Mouse (Mus musculus): ENCODE measurements around the gene Ndufb4. TPM values are rescaled to one million over a fixed set of nuclear protein-coding genes. Genes with fewer than 3 reads are reported as not detected.

Ndufb4 gene
- total RNA-seq, 2 experiments from 2014 or later, result 107 to 122 TPM

DNA sequence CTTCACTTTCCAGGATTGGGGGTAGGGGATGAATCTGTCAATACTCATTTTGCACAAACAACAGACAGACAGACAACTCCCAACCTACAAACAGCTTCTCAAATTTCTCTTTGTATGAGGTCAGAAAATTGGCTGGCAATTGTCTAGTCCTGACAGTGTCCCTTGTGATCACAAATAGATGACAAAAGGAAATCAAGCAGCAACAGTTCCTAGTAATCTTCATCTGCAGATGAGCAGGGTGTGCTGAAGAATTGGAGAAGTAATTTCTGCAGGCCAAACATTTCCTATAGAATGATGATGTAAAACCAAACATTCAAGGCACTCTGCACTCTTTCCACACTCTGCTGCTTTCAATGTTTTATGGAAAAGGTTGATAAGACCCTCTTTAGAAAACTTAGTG lies 16.5 kb downstream of the Ndufb4 start:
- no peak for DNase-seq (ENCODE audit: low spot score in 2 of 2)

DNA sequence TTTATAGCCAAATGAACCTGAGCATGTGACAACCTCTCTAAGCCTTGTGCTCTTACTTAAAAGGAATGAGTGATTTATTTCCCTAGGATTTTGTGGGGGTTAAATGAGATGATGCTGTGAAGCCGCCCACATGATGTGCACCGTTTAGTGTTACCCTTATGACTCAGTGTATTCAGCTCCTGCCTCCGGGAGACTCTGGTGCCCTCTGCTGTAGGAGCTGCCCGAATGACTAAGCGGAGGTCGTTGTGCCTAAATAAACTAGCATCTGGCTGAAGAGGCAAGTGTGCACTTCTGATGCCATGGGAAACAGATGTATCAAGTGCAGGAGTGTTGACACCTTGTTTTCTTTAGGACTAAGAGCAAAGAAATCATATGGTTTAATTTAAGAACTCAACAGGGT lies 18.1 kb downstream of the Ndufb4 start:
- no peak for DNase-seq (ENCODE audit: low spot score in 2 of 2)

DNA sequence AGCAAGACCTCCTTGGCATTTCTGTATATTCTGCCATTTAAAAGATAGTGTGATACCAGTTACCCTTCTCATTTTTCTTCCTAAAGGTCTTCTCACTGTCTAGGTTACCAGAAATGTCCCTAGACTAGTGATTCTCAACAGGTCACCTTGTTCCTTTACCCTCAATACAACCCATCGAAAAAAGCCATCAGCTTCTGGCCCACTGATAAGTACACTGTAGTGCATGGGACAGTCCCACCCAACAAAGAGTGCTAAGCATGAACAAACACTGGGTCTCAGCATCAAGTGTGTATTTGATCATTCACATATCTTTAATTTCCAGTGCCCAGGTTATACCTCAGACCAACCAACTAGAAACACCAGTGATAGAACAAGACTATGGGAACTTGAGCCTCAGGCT lies 19.2 kb downstream of the Ndufb4 start:
- DNase-seq (ENCODE audit: low spot score in 2 of 2), result no peak

DNA sequence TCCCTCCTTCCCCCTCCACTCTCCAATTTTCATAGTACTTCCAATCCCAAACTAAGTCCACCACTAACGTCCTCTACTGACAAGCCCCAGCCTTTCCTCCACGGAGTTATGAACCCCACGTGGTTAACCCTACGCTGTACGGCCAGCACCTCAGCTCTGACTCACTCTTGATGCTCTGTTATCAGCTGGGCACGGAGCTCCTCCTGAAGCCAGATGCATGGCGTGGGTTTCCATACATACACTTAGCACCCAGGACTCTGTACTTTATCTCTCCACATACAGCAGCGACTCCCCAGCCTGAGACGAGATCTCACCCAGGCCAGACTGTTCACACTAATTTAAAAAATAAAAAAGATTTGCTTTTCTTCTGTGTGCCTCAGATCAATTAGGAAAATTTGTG lies 19.7 kb downstream of the Ndufb4 start:
- DNase-seq (ENCODE audit: low spot score in 2 of 2), result no peak

DNA sequence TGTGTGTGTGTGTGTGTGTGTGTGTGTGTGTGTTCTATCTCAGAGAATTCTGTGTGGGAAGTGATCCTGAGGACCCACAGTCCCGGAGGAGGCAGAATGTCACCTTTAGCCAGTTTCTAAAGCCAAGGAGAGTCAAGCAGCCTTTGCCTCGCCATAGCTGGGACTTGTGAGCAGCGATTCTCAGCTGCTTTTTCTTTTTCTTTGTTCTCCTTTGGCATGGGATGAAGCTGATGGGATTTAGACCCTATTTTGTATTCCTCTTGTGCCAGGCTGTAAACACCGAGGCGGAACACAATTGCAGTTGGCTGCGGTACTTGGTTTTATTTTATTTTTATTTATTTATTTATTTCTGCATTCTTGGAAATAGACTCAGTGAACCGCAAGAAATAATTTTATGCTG lies 25.2 kb downstream of the Ndufb4 start:
- DNase-seq (ENCODE audit: low spot score in 2 of 2), result no peak

DNA sequence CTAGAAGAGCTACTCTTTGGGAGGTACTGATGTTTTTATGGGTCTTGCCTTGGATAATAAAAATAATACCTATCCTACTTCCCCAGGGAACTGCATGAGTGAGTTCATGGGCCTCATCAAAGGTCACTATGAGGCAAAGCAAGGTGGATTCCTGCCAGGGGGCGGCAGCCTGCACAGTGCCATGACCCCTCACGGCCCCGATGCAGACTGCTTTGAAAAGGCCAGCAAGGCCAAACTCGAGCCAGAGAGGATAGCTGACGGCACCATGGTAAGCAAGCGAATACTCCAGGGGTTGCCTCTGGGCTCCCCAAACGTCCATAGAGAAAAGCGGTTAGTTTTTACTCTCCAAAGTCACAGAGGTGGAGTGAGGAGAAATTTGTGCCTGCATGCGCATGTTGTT lies 25.9 kb downstream of the Ndufb4 start:
- no peak for DNase-seq (ENCODE audit: low spot score in 2 of 2)

DNA sequence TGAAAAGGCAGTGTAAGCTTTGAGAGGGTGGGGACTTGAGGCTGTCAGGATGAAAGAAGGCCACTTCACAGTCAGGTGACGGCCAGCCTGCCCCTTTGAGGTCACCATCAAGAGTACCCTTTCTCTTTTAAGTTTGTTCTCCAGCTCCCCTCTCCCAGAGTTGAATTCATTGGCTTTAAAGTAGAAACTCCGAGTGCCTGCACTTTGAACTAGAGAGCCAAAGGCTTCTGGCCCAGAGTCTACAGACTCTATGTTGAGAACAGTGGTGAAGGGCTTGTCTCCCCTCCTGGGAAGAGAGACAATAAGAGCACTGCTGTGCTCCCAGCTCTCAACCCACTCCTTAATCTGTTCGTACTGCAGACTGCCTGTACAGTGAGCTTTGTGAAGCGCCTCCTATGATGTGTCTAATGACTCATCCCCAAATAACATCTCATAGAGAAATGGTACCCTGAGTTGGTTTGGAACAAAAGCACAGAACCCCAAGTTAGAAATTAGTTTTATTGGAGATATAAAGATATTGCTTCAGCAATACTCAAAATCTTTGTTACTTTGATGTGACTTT lies 27.8 kb downstream of the Ndufb4 start:
- DNase-seq (ENCODE audit: low spot score in 2 of 2), result no peak

DNA sequence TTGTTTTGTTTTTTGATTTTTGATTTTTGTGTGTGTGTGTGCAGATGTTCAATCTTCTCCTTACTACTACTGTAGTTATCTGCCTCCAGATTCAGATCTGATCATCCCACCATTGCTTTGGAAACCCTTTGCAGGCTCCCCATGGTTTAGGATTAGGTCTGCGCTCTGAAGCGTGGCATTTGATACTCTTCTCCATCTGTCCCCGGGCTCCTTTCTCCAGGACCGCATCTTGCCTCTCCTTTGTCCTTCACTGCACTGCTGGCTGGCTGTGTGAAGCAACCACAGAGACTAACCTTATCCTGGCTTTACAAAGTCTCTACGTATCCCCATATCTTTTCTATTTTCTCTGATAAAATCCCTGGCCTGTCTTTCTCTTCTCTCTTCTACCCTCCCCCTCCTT lies 31.3 kb downstream of the Ndufb4 start:
- no peak for DNase-seq (ENCODE audit: low spot score in 2 of 2)

DNA sequence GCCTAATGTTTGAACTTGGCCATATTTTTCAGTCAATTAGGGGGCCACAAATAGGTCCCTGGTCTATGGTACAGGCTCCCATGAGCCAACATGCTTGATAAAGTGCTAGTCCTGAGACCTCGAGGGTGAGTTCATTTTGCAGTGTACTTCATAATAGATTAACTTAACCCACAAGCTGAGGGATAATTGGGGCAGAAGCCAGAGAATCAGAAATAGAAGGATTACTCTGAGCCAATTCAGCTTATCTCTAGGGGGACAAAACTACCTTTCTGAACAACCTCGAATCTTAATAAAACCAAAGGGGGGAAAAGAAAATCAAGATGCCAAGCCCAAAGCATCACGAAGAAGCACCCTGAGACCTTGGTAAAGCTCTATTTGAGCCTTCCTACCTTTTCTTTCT lies 31.9 kb downstream of the Ndufb4 start:
- no peak for DNase-seq (ENCODE audit: low spot score in 2 of 2)

DNA sequence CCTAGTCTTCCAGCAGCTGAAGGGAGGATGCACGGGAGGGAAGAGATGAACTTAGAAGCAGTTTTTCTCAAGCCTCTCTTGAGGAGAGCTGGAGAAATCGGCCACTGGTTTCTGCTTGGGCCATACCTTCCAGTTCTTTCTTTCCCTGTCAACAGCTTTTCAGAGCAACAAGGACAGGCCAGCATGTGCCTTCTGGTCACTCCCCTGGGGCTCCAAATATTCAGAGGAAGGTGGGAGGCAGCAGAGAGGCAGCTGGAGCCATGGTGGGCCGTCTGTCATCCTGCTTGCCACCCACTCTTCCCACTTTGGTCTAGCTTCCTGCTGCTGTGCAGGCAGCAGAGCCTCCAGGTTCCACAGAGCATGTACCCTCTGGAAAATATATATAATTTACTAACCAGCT lies 36.6 kb downstream of the Ndufb4 start:
- DNase-seq (ENCODE audit: low spot score in 2 of 2), result no peak

DNA sequence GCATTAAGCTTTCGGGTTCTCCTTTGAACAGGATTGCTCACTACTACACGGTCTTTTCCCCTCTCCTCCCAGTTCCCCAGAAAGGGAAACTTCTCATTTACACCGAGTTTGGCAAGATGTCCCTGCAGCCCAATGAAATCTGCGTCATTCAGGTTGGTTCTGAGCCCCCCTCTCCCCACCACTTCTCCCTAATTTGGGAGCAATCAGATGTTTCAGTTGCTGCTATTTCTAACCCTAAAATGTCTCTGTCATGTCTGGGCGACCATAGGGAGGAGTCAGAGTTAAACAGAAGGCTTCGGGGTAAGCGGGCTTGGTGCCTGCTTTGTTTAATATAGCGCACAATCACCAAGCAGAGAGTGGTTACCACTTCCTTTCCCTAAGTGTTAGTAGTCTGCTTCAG lies 38.1 kb downstream of the Ndufb4 start:
- DNase-seq (ENCODE audit: low spot score in 2 of 2), result no peak

DNA sequence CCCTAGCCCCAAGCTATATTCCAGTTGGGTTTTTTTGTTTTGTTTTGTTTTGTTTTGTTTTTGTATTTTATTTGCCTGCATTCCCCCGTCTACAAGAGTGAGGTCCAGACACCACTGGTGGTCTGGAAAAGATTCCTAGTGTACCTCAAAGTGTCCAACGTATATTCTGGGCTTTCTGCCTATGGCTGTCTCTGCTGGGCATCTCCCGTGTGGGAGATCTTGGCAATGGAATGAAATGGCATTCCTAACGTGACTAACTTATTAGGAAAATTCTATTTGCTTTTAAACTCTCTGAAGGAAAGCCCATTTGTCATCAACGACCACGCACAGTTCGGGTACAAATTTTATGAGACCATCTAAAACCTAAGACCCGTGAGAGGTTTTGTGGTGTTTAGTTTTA lies 38.8 kb downstream of the Ndufb4 start:
- no peak for DNase-seq (ENCODE audit: low spot score in 2 of 2)

DNA sequence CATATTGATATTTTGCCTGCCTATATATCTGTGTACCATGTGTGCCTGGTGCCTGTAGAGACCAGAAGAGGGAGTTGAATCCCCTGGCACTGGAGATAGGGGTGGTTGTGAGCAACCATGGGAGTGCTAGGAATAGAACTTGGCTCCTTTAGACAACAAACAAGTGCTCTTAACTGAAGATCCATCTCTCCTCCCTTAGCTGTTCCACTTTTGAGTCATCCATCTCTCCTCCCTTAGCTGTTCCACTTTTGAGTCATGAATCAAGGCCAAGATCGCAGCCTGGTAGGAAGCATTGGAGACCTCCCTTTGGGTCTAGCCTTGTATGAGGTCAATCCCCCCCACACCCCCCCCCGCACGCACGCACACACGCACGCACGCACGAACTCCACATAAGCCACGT lies 39.7 kb downstream of the Ndufb4 start:
- no peak for DNase-seq (ENCODE audit: low spot score in 2 of 2)

DNA sequence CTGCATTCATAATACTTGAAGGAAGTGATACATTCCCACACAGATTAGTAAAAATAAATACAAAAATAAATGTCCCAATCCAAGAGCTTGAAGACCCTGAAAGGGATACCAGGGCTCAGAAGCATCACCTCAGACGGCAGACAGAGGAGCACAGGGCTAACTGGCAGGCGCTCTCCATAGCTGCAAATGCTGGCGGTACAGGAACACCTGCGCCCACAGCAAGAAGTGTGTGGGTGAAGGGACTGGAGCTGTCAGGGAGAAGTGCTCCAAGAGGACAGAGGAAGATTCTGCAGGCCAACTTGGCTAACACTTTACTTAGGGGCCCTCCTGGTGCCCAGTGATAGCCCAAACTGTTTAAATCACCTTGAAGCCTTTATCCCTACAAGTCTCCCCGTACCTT lies 42.2 kb downstream of the Ndufb4 start:
- DNase-seq (ENCODE audit: low spot score in 2 of 2), result no peak

DNA sequence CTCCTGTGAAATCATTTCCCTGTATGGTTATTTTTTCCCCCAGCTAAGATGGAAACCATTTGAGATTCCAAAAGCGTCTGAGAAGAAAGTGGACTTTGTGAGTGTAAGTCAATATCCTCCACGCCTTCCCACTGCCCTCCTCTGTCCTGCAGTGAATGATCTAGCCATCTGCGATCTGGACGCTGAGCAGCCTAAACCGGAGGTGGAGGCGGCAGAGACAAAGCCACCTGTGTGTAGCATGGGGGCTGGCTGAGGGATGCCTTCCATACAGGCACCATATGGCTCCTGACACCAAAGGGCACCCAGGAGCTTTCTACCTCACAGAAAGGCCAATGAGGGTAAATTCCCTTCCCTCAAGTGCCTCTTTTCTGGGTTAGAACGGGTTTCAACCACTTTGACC lies 43.2 kb downstream of the Ndufb4 start:
- no peak for DNase-seq (ENCODE audit: low spot score in 2 of 2)

DNA sequence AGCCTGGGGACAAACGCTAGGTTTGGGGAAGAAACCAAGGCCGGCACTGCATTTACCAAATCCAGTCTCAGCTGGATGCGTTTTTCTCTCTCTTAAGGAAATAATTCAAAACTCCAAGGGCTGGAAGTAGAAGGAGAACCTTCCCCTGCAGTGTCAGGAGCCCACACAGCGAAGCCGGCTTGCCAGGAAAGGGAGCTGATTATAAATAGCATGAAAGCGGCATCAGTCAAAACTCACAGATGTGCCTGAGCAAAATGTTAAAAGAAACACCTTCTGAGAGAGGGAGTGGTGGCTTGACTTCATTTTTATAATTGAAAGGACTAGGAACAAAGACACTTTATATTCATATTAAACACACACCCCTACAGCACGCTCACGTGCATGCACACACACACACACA lies 43.9 kb downstream of the Ndufb4 start:
- no peak for DNase-seq (ENCODE audit: low spot score in 2 of 2)

DNA sequence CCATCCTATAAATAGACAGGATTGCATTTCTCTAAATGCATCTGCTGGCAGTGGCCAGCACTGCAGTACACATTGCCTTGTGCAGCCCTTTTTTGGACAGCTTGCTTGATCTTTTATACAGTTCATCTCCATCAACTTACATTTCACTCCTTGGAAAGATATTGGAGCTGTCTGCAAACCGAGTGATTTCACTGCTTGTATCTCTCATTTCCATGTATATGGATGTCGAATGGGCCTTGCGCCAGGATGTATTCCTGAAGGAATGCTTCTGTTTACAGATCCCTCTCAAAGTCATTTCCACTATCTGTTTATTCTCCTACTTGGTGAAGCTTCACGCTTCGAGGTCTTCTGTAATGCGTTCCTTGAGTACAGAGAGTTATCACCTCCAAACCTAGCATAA lies 50.0 kb downstream of the Ndufb4 start:
- DNase-seq (ENCODE audit: low spot score in 2 of 2), result no peak

DNA sequence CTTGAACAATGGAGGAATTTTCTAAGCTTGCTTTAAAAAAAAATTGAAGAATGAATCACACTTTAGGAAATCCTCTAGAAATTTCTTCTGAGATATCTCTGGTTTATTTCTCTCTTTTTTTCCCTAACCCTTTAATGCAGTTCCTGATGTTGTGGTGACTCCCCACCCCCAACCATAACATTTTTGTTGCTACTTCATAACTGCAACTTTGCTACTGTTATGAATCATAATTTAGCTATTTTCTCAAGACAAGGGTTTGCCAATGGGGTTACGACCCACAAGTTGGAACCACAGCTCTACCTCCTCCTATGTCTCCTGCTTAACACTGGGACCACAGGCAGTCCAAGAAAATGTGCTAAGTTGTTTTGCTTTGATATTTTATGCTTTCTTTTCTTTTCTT lies 50.8 kb downstream of the Ndufb4 start:
- DNase-seq (ENCODE audit: low spot score in 2 of 2), result no peak

DNA sequence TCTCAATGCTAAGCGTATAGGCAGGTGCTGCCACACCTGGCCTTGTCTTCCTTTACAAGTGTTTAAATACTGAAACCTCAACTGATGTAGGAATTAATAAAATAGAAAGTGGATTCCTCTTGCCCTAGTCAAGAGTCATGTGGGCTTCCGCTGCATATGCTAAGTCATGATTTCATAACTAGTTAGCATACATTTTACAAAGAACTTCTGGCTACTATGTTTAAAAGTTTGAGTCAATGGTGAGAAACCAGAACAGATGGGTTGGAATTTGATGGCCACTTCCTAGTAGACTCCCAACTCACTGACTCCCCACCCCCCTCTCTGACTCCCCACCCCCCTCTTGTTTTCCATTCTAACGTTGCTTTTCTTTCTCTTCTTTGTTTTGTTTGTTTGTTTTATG lies 54.9 kb downstream of the Ndufb4 start:
- DNase-seq (ENCODE audit: low spot score in 2 of 2), result no peak

DNA sequence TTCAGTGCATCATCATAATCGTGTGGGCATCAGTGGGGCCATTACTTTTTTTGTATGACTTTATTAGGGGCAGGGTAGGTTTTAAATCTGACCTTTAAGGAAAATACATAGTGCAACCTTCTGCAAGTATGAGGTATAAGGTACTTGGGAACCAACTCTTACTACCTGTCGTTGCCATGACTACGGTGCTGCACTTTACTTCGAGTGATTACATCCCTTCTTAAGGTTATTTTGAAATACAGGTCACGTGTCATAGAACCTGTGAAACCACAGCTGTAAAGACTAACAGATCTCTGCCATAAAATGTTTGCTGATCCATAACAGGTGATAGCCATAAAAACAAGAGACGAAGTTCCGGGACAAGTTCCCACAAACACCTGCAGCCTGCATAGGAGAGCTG lies 55.8 kb downstream of the Ndufb4 start:
- no peak for DNase-seq (ENCODE audit: low spot score in 2 of 2)

DNA sequence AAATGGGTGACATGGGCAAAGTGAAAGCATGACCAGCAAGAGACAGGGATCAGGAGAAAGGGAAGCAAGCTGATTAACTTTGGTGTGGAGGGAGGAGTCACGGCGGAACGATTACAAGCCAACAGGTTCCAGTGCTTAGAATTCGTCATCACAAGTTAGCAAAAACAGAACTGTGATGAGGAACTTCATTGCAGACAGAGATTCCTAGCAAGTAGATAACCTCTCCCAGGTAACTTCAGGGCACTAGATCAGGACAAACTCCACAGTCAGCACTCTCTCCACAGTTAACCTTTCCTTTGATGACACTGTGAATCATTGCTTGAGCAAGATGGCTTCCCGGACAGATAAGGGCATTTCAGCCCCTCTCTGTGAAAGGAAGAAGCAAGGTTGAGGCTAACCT lies 56.8 kb downstream of the Ndufb4 start:
- no peak for DNase-seq (ENCODE audit: low spot score in 2 of 2)
